Mouse (Mus musculus) cerebellum, postnatal 4 days (tissue): ENCODE measurements around the gene Tgfbr2.

Experiments
- DNase-seq, 2 experiments: peaks; one replicate each; pipeline ENCODE4 v3.0.0; 2022; ENCODE audit warnings: low spot score in 2 of 2, mixed read lengths in 1 of 2

Tgfbr2 gene

GRCm38 (mm10) chr9:116111149-116111970, 63.8 kb downstream of the Tgfbr2 start:
- DNase-seq: no peak

DNA sequence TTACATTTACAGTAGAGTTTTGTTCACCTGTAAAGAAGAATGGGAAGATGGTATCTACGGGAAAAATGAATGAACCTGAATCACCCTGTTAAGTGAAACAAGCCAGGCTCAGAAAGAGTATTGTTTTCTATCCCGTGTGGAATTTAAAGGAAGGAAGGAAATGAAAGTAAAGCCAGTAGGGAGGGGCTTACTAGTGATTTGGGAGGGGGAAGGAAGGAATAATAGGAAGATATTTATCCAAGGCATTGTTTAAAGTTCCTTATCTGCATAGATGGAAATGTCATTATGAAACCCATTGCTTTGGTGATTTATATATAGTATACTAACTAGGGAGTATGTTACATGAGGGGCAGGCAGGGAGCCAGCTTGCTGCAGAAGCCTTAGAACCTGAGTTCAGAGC, 66.4 kb downstream of the Tgfbr2 start:
- no peak for DNase-seq

- DNase-seq: no peak
Measured at GRCm38 (mm10) chr9:116104770-116105169, 70.4 kb downstream of the Tgfbr2 start.

DNA sequence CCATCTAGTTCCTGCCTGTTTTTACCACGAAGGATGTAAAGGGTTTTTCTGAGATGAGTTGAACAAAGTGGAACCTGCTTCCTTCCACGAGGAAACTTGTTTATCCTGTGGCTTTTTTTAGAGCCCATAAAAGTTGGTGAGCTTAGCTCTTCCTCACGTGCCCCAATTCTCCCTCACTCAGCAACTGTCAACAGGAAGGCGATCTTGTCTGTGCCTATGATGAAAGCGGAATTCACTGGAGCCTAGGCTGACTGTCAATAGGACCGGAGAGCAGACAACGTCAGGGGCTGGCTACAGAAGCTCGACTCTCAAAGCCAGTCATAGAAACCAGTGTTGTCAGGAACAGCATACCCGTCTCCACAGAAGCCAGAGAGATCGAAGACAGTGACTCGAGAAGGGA, 73.3 kb downstream of the Tgfbr2 start:
- DNase-seq: no peak

- no peak for DNase-seq
Measured at GRCm38 (mm10) chr9:116100015-116100414, 75.1 kb downstream of the Tgfbr2 start.

GRCm38 (mm10) chr9:116099596-116099993, 75.6 kb downstream of the Tgfbr2 start:
- DNase-seq: no peak

GRCm38 (mm10) chr9:116098724-116099595, 76.2 kb downstream of the Tgfbr2 start:
- peak in 1 of 2 experiments; percentile 47 for DNase-seq

DNA sequence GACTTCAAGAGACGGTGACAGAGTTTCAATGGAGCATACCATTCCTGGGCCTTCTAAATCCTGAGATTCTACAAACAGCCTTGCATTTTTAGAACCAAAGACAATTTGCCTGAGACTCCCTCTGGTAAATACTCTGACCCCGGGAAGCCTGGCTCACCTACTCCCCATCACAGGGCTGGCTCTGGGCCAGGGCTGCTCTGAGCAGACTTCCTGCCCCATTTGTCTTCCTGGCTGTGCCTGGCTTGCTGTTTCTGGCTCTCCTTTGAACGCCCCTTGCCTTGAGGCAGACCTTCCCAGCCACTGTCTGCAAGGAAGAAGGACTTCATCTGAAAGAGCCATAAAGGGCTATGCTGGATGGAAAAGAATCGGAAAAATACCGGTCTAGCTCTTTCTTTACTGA, 83.2 kb downstream of the Tgfbr2 start:
- no peak for DNase-seq

DNA sequence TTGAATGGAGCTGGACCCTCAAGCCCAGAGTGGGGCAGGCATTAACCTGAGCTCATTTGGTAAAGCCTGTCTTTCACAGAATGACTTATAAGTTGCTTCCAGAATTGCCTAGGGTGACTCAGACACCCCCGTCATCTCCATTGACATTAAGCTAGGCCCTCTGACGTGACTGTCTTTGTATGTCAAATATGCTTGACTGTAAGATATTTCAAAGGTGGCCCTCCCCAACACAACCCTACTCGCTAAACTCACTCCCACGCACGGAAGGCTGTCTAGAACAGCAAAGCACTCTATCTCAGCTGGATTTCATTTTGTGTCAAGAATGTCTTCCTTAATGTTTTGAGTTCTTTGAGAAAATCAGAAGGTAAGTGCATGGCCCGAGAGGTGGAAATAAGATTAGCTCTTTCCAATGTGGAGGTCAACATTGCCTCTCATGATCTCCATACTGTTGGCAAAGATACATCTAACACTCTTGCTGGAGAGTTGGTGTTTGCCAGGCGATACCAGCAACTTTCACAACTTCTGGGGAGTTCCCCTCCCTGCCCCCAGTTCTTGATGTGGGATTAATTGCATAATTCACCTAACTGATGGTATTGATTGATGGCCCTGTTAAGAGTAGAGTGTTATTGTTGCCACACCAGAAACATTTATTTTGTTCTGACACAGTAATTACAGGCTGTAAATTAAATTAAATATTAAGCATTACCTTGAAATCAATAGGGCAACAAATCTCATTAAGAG, 83.9 kb downstream of the Tgfbr2 start:
- no peak for DNase-seq

- DNase-seq: no peak
Measured at GRCm38 (mm10) chr9:116090296-116090695, 84.9 kb downstream of the Tgfbr2 start.

DNA sequence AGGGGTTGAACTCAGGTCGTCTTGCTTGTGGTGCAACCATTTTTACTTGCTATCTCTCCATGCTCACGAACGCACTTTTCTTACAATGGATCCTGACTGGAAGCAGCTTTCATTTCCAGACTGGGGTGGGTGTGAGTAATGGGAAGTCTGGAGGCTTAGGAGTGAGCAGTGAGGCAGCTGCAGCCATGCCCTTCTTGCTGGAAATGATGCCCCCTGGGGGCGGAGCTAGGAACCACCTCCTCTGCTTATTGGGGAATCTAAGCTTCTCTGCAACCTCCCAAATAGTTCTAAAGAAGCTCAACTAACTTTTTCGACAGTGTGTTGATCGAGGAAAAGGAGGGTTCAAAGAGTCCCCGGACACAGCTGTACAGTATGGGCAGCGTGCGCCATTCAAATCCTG, 86.2 kb downstream of the Tgfbr2 start:
- DNase-seq: no peak

- peak in 1 of 2 experiments; percentile 74 for DNase-seq
Measured at GRCm38 (mm10) chr9:116087880-116088279, 87.3 kb downstream of the Tgfbr2 start.

- no peak for DNase-seq
Measured at GRCm38 (mm10) chr9:116087263-116087662, 87.9 kb downstream of the Tgfbr2 start.

GRCm38 (mm10) chr9:116085999-116086398, 89.2 kb downstream of the Tgfbr2 start:
- DNase-seq: no peak

GRCm38 (mm10) chr9:116084324-116084931, 90.7 kb downstream of the Tgfbr2 start:
- no peak for DNase-seq

DNA sequence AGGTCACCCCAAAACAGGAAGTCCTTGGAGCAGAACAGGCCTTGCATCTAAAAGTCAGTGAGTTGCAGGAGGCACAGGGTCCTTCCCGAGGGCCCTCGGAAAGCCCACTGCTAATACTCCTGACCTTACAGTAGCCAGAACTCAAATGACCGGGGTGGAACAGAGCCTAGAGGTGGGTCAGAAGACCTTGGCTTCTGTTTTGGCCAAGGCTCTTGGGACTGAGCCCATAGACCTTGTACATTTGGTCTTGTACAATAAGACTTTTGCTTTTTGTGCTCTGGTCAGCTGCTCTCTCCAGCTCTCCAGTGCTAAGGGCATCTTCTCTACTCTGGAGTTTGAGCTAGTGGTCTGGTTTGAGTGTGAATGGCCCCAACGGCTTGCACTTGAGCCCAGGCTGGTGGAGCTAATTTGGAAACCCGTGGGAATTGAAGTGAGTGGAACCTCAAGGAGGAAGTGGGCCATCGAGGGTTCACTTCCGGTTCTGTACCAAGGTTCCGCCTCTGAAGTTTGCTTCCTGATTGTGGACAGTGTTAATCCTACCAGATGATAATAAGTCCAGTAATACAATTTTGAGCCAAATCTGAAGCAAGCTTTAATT, 91.3 kb downstream of the Tgfbr2 start:
- DNase-seq: no peak

GRCm38 (mm10) chr9:116083300-116083699, 91.9 kb downstream of the Tgfbr2 start:
- no peak for DNase-seq

DNA sequence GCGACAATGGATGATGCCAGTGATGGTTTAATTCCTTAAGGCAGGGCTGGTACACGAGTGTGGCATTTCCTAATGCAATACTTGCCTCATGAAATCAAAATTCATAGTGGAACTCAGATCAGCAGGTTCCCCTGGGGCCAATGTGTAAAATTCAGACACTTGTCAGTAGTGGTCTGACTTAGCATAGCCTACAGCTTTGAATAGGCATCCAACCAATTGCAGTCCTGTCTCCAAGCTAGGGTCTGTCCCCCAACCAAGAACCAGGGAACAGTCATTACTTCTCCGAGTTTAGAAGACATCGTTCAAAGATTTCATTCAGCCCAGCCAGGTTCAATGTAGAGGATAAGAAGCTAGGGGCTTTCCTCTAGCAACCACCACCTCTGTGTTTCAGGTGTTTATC, 93.4 kb downstream of the Tgfbr2 start:
- DNase-seq: no peak

DNA sequence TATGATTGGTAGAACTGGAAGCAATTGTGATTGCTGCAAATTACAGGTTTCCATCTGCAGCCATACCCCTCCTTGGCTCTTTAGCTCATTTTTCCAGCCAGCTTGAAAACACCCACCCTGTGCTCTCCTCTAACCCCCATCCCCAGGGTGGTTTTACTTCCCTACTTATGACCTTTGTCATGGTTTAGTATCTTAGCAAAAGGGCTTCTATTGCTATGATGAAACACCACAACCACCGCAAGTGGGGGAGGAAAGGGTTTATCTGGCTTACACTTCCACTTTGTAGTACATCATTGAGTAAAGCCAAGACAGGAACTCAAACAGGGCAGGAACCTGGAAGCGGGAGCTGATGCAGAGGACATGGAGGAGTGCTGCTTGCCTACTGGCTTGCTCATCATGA, 97.7 kb downstream of the Tgfbr2 start:
- DNase-seq: no peak

- DNase-seq: no peak
Measured at GRCm38 (mm10) chr9:116076946-116077345, 98.2 kb downstream of the Tgfbr2 start.

GRCm38 (mm10) chr9:116076163-116076562, 99.0 kb downstream of the Tgfbr2 start:
- DNase-seq: no peak
